Mouse (Mus musculus): ENCODE results near the gene Thumpd3.
A peak's percentile ranks its signal among the peaks of the same experiment; 100 is the strongest.

The Thumpd3 gene

GRCm38 (mm10) chr6:113036463-113037175 lies 9.4 kb upstream of the Thumpd3 start:
- no peak for DNase-seq (ENCODE audit: low read depth in 2 of 2, low spot score in 2 of 2)

GRCm38 (mm10) chr6:113037946-113038734 lies 7.9 kb upstream of the Thumpd3 start:
- DNase-seq (ENCODE audit: low read depth in 2 of 2, low spot score in 2 of 2): peak; percentile 49 to 69

- DNase-seq (ENCODE audit: low read depth in 2 of 2, low spot score in 2 of 2): no peak
Observed at GRCm38 (mm10) chr6:113038735-113039058, 7.3 kb upstream of the Thumpd3 start.

- DNase-seq (ENCODE audit: low read depth in 2 of 2, low spot score in 2 of 2): no peak
Observed at GRCm38 (mm10) chr6:113040319-113040718, 5.7 kb upstream of the Thumpd3 start.

- no peak for DNase-seq (ENCODE audit: low read depth in 2 of 2, low spot score in 2 of 2)
Observed at GRCm38 (mm10) chr6:113041215-113041990, 4.6 kb upstream of the Thumpd3 start.

GRCm38 (mm10) chr6:113045575-113045974 lies 450 bp upstream of the Thumpd3 start:
- no peak for DNase-seq (ENCODE audit: low read depth in 2 of 2, low spot score in 2 of 2)

GRCm38 (mm10) chr6:113047016-113047746 lies 1.2 kb downstream of the Thumpd3 start:
- DNase-seq (ENCODE audit: low read depth in 2 of 2, low spot score in 2 of 2): no peak

- no peak for DNase-seq (ENCODE audit: low read depth in 2 of 2, low spot score in 2 of 2)
Observed at GRCm38 (mm10) chr6:113048371-113048770, 2.3 kb downstream of the Thumpd3 start.

GRCm38 (mm10) chr6:113049159-113049558 lies 3.1 kb downstream of the Thumpd3 start:
- no peak for DNase-seq (ENCODE audit: low read depth in 2 of 2, low spot score in 2 of 2)

GRCm38 (mm10) chr6:113052972-113053371 lies 6.9 kb downstream of the Thumpd3 start:
- DNase-seq (ENCODE audit: low read depth in 2 of 2, low spot score in 2 of 2): no peak

GRCm38 (mm10) chr6:113054552-113055107 lies 8.6 kb downstream of the Thumpd3 start:
- no peak for DNase-seq (ENCODE audit: low read depth in 2 of 2, low spot score in 2 of 2)

GRCm38 (mm10) chr6:113060892-113061563 lies 15.0 kb downstream of the Thumpd3 start:
- DNase-seq (ENCODE audit: low read depth in 2 of 2, low spot score in 2 of 2): no peak

- no peak for DNase-seq (ENCODE audit: low read depth in 2 of 2, low spot score in 2 of 2)
Observed at GRCm38 (mm10) chr6:113062253-113062652, 16.2 kb downstream of the Thumpd3 start.

GRCm38 (mm10) chr6:113063363-113063762 lies 17.3 kb downstream of the Thumpd3 start:
- DNase-seq (ENCODE audit: low read depth in 2 of 2, low spot score in 2 of 2): no peak

GRCm38 (mm10) chr6:113065186-113065585 lies 19.2 kb downstream of the Thumpd3 start:
- DNase-seq (ENCODE audit: low read depth in 2 of 2, low spot score in 2 of 2): no peak

- no peak for DNase-seq (ENCODE audit: low read depth in 2 of 2, low spot score in 2 of 2)
Observed at GRCm38 (mm10) chr6:113069154-113069553, 23.1 kb downstream of the Thumpd3 start.

GRCm38 (mm10) chr6:113075261-113075660 lies 29.2 kb downstream of the Thumpd3 start:
- DNase-seq (ENCODE audit: low read depth in 2 of 2, low spot score in 2 of 2): no peak

GRCm38 (mm10) chr6:113076012-113076685 lies 30.1 kb downstream of the Thumpd3 start:
- peak; percentile 88 to 90 for DNase-seq (ENCODE audit: low read depth in 2 of 2, low spot score in 2 of 2)

GRCm38 (mm10) chr6:113076686-113077516 lies 30.9 kb downstream of the Thumpd3 start, which contains the start of gene Setd5:
Setd5 (plus strand) TSS chr6:113077365.
- peak; percentile 98 to 99 for DNase-seq (ENCODE audit: low read depth in 2 of 2, low spot score in 2 of 2)
